Comparison of ENCODE assay signal across 9 mouse cellular contexts in genomic region chr1:162589443-162589842, GRCm38 (mm10). TPM values are rescaled to one million over a fixed set of nuclear protein-coding genes. Genes with fewer than 3 reads are reported as not detected.
DNase-seq lines count a peak whose midpoint lies in the region; ATAC-seq lines count a peak whose summit lies in the region.
"Had no signal": no experiment of that assay in that cellular context is flagged by ENCODE, and none has a peak within 500 bp of the region (broad histone marks: within the 10 kb centered on the region; RNA-seq: fewer than 3 reads in every experiment).

No protein-coding gene starts in this region.

- peak; percentile 82 for ATAC-seq in embryonic facial prominence, embryonic 11.5 days (replicated peaks; ENCODE audit: insufficient number of reproducible peaks, low FRiP score, low TSS enrichment, low read depth)
- ATAC-seq in hindbrain, embryonic 11.5 days (ENCODE audit: low FRiP score), result peak; percentile 87
- peak; percentile 96 for ATAC-seq in midbrain, embryonic 13.5 days
- no peak for ATAC-seq in megakaryocyte-erythroid progenitor cell, adult 5-6 weeks (replicated peaks; ENCODE audit: low FRiP score, low TSS enrichment, poor library complexity, severe bottlenecking)

- no peak overlapping the region for H3K27ac ChIP-seq in embryonic facial prominence, embryonic 11.5 days (replicated peaks; ENCODE audit: low read depth, low read length)
- no peak overlapping the region for H3K27ac ChIP-seq in hindbrain, embryonic 11.5 days (ENCODE audit: low read depth, low read length)
- peak overlapping the region; percentile 64 for H3K27ac ChIP-seq in midbrain, embryonic 13.5 days

- no peaks in the 10 kb centered on the region for H3K27me3 ChIP-seq in embryonic facial prominence, embryonic 11.5 days (ENCODE audit: control insufficient read depth, insufficient read depth, low read length)
- H3K27me3 ChIP-seq in hindbrain, embryonic 11.5 days (ENCODE audit: control insufficient read depth, insufficient read depth, low read length), result no peaks in the 10 kb centered on the region
- H3K27me3 ChIP-seq in midbrain, embryonic 13.5 days, result no peaks in the 10 kb centered on the region

- H3K4me1 ChIP-seq in embryonic facial prominence, embryonic 11.5 days (ENCODE audit: control insufficient read depth, insufficient read depth, low read length), result no peaks in the 10 kb centered on the region; the same call in 1 of the 2 replicates
- no peaks in the 10 kb centered on the region for H3K4me1 ChIP-seq in hindbrain, embryonic 11.5 days (replicated peaks; ENCODE audit: control insufficient read depth, insufficient read depth, low read length)
- peaks cover 11% of the 10 kb centered on the region for H3K4me1 ChIP-seq in midbrain, embryonic 13.5 days (replicated peaks)

- no peaks in the 10 kb centered on the region for H3K9me3 ChIP-seq in embryonic facial prominence, embryonic 11.5 days (replicated peaks; ENCODE audit: control insufficient read depth, low read length)
- no peaks in the 10 kb centered on the region for H3K9me3 ChIP-seq in hindbrain, embryonic 11.5 days (ENCODE audit: control insufficient read depth, low read length)
- H3K9me3 ChIP-seq in midbrain, embryonic 13.5 days, result no peaks in the 10 kb centered on the region

- H3K4me2 ChIP-seq in embryonic facial prominence, embryonic 11.5 days (ENCODE audit: low read depth, low read length), result no peak overlapping the region
- H3K4me2 ChIP-seq in hindbrain, embryonic 11.5 days (replicated peaks; ENCODE audit: low read depth, low read length), result no peak overlapping the region
- H3K4me2 ChIP-seq in midbrain, embryonic 13.5 days (replicated peaks), result no peak overlapping the region

- 0 out of 2 replicates have a peak overlapping the region, but pooled peaks have one; percentile 15 for H3K9ac ChIP-seq in embryonic facial prominence, embryonic 11.5 days (replicated peaks; ENCODE audit: low read length)
- H3K9ac ChIP-seq in hindbrain, embryonic 11.5 days (ENCODE audit: low read depth, low read length), result no peak overlapping the region
- no peak overlapping the region for H3K9ac ChIP-seq in midbrain, embryonic 13.5 days (replicated peaks)

- H3K36me3 ChIP-seq in embryonic facial prominence, embryonic 11.5 days (replicated peaks; ENCODE audit: control insufficient read depth, insufficient read depth, low read depth, low read length), result no peaks in the 10 kb centered on the region
- H3K36me3 ChIP-seq in hindbrain, embryonic 11.5 days (ENCODE audit: control insufficient read depth, insufficient read depth, low read length), result no peaks in the 10 kb centered on the region
- H3K36me3 ChIP-seq in midbrain, embryonic 13.5 days, result peaks cover 11% of the 10 kb centered on the region

- no peak overlapping the region for H3K4me3 ChIP-seq in embryonic facial prominence, embryonic 11.5 days (ENCODE audit: low read depth, low read length)
- H3K4me3 ChIP-seq in hindbrain, embryonic 11.5 days (ENCODE audit: low read depth, low read length), result no peak overlapping the region
- no peak overlapping the region for H3K4me3 ChIP-seq in midbrain, embryonic 13.5 days (replicated peaks)
- H3K4me3 ChIP-seq: myocyte had no signal

- DNase-seq in layer of hippocampus, adult 9-11 months, result peak; percentile 19
- no peak for DNase-seq in layer of hippocampus, adult 18-20 months (ENCODE audit: low spot score in 2 of 2)
- peak; percentile 56 for DNase-seq in embryonic facial prominence, embryonic 11.5 days (ENCODE audit: low spot score)
- DNase-seq in hindbrain, embryonic 11.5 days (ENCODE audit: low spot score), result peak; percentile 74
- DNase-seq in T-cell, adult 2 months (ENCODE audit: low spot score), result no peak
- no peak for DNase-seq in layer of hippocampus, adult 8-10 months (ENCODE audit: low spot score in 2 of 2)

- 5% methylated on average over 9 of the region's 9 CpGs for WGBS in embryonic facial prominence, embryonic 11.5 days
- WGBS in hindbrain, embryonic 11.5 days, result 7% methylated on average over 9 of the region's 9 CpGs
- 6% methylated on average over 9 of the region's 9 CpGs for WGBS in midbrain, embryonic 13.5 days

RNA-seq across cellular contexts. Expression of gene Vamp4, which starts 19.1 kb away (rescaled TPM):
- total RNA-seq in layer of hippocampus, adult 18-20 months (2021), result 100 to 1,000 TPM; 103 to 109 TPM
- polyA plus RNA-seq in embryonic facial prominence, embryonic 11.5 days (2014; fragmentation: Nextera tagmentation; extraction: Ambion mirVana), result 73.0 and 82.1 TPM in 2 replicates
- 69.4 and 71.8 TPM in 2 replicates for polyA plus RNA-seq in hindbrain, embryonic 11.5 days (2014; fragmentation: Nextera tagmentation; extraction: Ambion mirVana)
- polyA plus RNA-seq in midbrain, embryonic 13.5 days (2015; fragmentation: Nextera tagmentation; extraction: Ambion mirVana), result 66.6 and 70.7 TPM in 2 replicates
- total RNA-seq in megakaryocyte-erythroid progenitor cell, adult 5-6 weeks (2014; fragmentation: Nextera tagmentation), result 13.2 and 15.5 TPM in 2 replicates
- total RNA-seq in megakaryocyte-erythroid progenitor cell, adult 5-6 weeks (2017), result 15.9 and 19.2 TPM in 2 replicates
- total RNA-seq in layer of hippocampus, adult 8-10 months (2022), result 100 to 1,000 TPM in 2 of 4 experiments, 10 to 100 TPM in 2; 93.7 to 107 (median 101) TPM

RNA-seq across cellular contexts. Expression of gene Mettl13, which starts 41.1 kb away (rescaled TPM):
- 10 to 100 TPM; 11.4 to 13.0 TPM for total RNA-seq in layer of hippocampus, adult 18-20 months (2021)
- 13.7 and 14.6 TPM in 2 replicates for polyA plus RNA-seq in embryonic facial prominence, embryonic 11.5 days (2014; fragmentation: Nextera tagmentation; extraction: Ambion mirVana)
- 12.1 and 12.3 TPM in 2 replicates for polyA plus RNA-seq in hindbrain, embryonic 11.5 days (2014; fragmentation: Nextera tagmentation; extraction: Ambion mirVana)
- 20.0 and 21.5 TPM in 2 replicates for polyA plus RNA-seq in midbrain, embryonic 13.5 days (2015; fragmentation: Nextera tagmentation; extraction: Ambion mirVana)
- total RNA-seq in megakaryocyte-erythroid progenitor cell, adult 5-6 weeks (2014; fragmentation: Nextera tagmentation), result 17.3 and 22.4 TPM in 2 replicates
- 24.9 and 29.0 TPM in 2 replicates for total RNA-seq in megakaryocyte-erythroid progenitor cell, adult 5-6 weeks (2017)
- total RNA-seq in layer of hippocampus, adult 8-10 months (2022), result 10 to 100 TPM; 10.6 to 14.6 (median 12.4) TPM

RNA-seq across cellular contexts. Expression of gene Myoc, which starts 49.5 kb away (rescaled TPM):
- total RNA-seq in layer of hippocampus, adult 18-20 months (2021), result 1 to 10 TPM; 2.6 to 4.0 TPM
- polyA plus RNA-seq in embryonic facial prominence, embryonic 11.5 days (2014; fragmentation: Nextera tagmentation; extraction: Ambion mirVana), result 0.10 TPM in 1 of 2 replicates, not detected in the other
- polyA plus RNA-seq in hindbrain, embryonic 11.5 days (2014; fragmentation: Nextera tagmentation; extraction: Ambion mirVana), result not detected in 2 replicates
- not detected in 2 replicates for polyA plus RNA-seq in midbrain, embryonic 13.5 days (2015; fragmentation: Nextera tagmentation; extraction: Ambion mirVana)
- not detected in 2 replicates for total RNA-seq in megakaryocyte-erythroid progenitor cell, adult 5-6 weeks (2014; fragmentation: Nextera tagmentation)
- total RNA-seq in megakaryocyte-erythroid progenitor cell, adult 5-6 weeks (2017), result not detected in 2 replicates
- total RNA-seq in layer of hippocampus, adult 8-10 months (2022), result 1 to 10 TPM; 6.2 to 9.7 (median 7.1) TPM
- polyA plus RNA-seq: myocyte had no signal

Comparison
In these comparisons a context has a peak if more than half of its experiments do, and no peak if none do; other contexts are left out.
1. DNase-seq: peak in layer of hippocampus, adult 9-11 months (single experiment), embryonic facial prominence, embryonic 11.5 days (single experiment) and hindbrain, embryonic 11.5 days (single experiment); none in layer of hippocampus, adult 18-20 months (0 of 2), T-cell, adult 2 months (single experiment) and layer of hippocampus, adult 8-10 months (0 of 2).
2. RNA of gene Vamp4, which starts 19.1 kb away (total RNA-seq): 103 to 109 TPM in layer of hippocampus, adult 18-20 months and 93.7 to 107 TPM in layer of hippocampus, adult 8-10 months; 13.2 to 19.2 TPM in megakaryocyte-erythroid progenitor cell, adult 5-6 weeks; every median in the first group is over 4 times any median in the second.